Mouse (Mus musculus): ENCODE data around the gene Pkm.

- no peak for TF ChIP-seq CTCF (IDR thresholded peaks at IDR 0.05; ENCODE audit: control insufficient read depth, insufficient read depth, low read length)
- no peak for TF ChIP-seq POLR2A (IDR thresholded peaks at IDR 0.05; ENCODE audit: borderline replicate concordance, control insufficient read depth, low read depth, low read length)
Measured at GRCm38 (mm10) chr9:59723791-59724442, 67.7 kb downstream of the Pkm start.

All from bone marrow, adult 2 months (tissue).